Mouse (Mus musculus): Measurements from ENCODE around the gene Zdhhc17.
A peak's percentile ranks its signal among the peaks of the same experiment; 100 is the strongest.

Zdhhc17 gene

DNA sequence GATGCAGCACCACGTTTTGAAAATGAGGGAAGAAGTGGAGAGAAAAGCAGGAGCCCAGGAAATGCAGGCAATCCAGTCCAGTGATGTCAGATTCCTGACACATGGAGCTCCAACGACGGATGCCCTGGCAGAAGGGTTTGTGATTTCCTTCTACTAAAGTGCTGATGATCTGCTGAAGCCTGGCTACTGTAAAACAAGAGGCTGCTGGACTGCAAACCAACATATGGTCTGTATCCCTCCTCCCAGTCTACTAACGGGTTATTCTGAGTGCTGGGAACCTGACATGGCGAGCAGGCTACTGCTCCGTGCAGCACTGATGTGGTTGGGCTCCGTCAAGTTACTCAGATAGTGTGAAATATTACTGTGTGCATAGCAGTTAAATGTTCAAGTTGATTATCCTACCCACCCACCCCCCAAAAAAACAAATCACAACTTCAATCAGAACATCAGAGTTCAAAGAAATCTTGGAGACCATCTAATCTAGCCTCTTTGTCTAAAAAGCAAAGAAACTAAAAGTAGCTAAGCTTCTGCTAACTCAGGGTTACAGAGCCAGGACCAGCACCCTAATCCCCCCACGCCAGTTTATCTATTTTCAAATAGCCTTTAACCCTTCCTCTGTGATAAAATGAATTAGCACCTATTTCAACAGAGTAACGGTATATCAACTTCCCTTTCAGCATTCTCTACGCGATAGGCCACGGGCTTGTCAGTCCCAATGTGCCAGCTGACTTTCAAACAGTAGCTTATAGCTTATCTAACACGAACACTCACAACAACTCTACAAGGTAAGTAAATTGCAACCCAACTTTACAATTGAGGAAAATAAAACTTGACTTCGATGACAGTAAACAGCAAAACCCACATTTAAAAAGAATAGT lies 4.1 kb downstream of the Zdhhc17 start:
- DNase-seq (ENCODE audit: low spot score): no peak

DNA sequence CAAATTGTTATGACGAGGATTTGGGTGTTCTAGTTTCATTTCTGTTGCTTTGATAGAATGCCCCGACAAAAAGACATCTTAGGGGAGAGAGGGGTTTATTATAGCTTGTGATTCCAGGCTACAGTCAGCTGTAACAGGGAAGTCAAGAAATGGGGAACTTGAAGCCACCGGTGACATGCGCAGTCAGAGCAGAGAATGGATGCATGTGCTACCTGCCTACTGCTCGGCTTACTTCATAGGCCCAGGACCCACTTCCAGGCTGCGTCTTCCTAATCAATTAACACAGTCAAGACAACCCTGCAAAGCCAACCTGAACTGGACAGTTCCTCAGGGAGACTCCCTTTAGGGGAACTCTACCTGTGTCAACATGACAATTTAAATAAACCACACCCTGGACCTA lies 5.7 kb downstream of the Zdhhc17 start:
- DNase-seq (ENCODE audit: low spot score): no peak

DNA sequence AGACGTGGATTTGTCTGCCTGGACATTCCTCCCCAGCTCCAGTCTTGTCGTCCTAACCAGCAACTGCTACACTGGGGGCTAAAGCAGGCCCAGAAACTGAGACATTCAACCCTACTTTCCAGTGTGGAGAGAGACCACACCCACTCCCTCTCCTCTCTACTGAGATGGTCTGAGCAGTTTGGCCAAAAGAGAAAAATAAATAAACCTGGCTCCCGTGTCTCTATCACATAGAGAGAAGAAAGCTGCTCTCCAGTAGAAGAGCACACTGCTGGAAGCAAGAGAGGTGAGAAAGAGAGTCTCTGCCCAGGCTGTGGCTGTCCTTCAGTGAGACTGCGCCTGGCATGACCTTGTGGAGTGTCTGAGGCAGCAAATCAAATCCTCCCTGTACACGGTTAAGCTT lies 10.7 kb downstream of the Zdhhc17 start:
- DNase-seq (ENCODE audit: low spot score): no peak

DNA sequence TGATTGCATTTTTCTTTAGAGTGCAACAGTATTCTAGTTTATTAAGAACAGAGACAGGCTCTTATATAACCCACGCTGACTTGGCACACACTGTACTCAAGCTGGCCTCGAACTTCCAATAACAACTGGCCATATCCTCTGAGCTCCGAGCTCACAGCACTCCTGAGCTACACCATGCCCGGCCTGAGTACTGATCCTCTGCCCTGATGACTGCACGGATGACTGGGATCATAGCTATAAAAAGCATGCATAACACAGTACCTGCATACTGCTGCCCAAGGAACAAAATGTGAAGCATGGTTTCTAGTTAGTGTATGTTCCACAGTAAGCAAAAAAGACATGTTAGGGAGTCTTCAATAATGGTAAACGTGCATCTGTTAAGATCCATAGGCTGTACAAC lies 12.8 kb downstream of the Zdhhc17 start:
- DNase-seq (ENCODE audit: low spot score): no peak

DNA sequence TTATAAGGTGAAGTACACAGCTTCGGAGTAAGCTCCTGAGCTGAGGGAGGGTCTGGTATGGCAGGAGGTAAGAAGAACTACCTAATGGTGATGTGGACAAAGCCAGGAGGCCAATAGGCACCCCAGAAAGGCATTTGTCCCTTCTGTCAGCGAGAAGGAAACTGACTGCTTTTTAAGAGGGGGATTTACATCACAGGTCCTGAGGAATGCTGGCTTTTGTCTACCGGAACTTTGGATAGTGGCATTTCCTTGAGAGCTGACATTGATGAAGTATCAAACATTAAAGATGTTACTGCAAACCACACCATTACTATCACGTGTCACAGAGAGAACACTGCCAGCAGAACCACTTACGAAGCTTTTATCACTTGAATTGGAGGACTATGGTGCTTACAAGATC lies 15.2 kb downstream of the Zdhhc17 start:
- no peak for DNase-seq (ENCODE audit: low spot score)

DNA sequence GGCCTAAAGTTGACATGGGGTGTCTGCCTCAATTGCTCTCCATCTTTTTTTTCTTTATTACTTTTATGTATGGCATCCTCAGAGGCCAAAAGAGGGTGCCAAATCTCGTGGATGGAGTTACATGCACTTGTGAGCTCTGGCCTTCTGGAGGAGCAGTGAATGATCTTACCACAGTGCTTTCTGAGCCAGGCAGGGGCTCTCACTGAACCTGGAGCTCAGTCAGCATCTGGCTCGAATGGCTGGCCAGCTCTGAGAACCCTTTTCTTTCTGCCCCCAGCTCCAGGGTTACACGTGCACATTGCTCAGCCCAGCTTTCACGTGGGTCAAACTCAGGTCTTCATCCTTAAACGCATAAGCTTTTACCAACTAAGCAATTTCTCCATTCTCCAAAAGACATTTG lies 16.7 kb downstream of the Zdhhc17 start:
- no peak for DNase-seq (ENCODE audit: low spot score)

DNA sequence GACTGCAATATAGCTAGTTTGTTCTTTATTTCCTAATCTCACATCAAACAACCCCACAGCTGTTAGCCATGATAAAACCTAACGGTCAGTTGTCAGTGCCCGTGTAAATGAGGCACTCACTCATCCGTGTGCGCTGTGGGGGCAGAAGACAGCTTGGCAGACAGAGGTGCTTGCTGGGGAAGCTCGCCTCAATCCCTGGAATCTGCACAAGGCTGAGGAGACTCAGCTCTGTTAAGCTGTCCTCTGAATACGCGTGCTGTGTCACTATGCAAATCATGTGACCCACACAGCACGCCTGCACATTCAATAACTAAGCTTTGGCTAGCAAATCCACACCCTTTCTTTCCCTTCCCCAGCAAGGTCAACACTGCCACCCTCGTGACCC lies 17.9 kb downstream of the Zdhhc17 start:
- no peak for DNase-seq (ENCODE audit: low spot score)

DNA sequence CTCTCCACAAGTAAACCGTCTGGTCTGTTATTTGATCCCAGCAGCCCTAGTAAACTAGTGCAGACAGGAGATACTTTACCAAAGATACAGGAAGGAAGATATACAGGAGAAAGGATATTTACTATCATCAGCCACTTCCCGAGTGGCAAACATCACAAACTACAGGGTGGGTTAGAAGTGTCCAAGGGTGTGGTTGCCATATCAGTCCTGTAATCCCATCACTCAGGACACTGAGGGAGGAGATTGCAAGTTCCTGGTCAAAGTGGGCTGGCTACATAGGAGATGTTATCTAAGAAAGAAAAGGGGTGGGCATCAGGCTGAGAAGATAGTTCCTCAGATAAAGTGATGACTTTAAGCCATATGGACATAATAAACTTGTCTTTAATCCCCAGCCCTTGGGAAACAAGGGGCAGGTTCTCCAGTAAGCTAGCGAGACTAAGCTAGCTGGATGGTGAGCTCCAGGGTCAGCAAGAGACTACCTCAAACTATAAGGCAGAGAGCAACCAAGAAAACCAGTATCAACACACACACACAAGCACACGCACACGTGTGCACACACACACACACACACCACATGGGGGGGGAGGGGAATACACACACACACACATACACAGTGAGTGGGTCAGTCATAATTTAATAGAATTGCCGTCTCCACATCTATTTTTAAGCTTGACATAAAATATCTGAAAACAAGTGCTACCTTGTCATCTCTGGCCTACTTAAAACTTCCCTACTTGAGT lies 18.5 kb downstream of the Zdhhc17 start:
- no peak for DNase-seq (ENCODE audit: low spot score)

DNA sequence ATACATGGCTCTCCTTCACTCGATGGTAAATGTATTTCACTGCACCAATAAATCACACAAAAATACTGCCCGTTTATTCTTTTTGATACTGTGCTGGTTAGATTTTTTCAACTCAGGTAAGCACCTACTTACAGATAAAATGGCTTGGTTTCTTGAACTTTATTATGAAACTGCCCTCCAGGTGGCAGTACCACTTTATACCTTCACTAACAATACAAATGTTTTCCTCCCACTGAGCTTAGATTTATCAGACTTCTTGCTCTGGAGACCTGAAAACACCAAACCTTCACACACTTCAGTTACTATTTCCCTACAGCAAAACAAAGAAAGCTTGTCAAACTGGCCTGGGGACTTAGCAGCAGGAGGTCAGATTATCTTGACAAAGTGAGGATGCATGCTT lies 20.2 kb downstream of the Zdhhc17 start:
- DNase-seq (ENCODE audit: low spot score): peak; percentile 29

DNA sequence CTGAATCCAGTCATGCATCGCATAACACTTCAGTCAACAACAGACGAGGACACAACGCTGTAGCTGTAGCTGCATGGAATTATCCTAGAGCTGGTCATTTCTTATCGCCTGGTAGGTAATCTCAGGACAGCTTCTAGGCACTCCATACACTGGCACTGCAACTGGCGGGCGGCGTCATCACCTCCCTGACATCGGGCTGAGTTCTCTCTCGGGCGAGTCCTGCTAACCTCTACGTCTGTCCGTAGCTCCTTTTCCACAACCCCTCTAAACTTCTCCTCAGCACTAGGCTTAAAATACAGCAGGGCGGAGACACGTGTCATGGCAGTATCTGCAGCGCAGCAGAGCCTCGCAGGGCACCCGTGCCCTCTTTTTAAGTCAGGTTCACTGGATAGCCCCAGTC lies 23.3 kb downstream of the Zdhhc17 start:
- DNase-seq (ENCODE audit: low spot score): no peak

DNA sequence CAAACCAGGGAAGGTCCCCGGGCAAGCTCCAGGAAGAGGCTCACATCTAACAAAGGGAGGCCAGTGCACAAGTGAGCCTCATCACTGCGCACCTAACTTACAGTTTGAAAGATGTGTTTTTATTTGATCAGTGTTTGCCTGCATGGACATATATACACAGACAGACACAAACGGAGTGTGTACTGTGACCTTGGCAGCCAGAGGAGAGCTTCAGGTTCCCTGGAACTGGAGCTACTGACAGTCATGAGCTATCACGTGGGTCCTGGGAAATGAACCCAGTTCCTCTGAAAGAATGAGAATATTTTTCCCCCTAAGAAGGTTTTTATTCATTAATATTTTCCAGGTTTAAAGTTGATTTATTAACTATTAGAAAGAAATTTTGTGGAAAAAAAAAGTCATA lies 27.2 kb downstream of the Zdhhc17 start:
- no peak for DNase-seq (ENCODE audit: low spot score)

DNA sequence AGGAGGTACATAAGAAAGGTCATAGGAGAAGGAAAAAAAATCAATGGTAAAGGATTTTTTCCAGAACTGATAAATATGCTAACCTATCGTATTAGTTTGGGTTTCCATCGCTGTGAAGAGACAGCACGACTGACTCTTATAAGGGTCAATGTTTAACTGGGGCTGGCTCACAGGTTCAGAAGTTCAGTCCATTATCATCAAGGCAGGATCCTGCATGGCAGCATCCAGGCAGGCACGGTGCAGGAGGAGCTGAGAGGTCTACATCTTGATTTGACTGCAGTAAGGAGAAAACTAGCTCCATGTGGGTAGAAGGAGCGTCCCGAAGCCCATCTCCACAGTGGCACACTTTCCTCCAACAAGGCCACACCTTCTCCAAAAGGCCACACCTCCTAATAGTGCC lies 29.5 kb downstream of the Zdhhc17 start:
- DNase-seq (ENCODE audit: low spot score): no peak

DNA sequence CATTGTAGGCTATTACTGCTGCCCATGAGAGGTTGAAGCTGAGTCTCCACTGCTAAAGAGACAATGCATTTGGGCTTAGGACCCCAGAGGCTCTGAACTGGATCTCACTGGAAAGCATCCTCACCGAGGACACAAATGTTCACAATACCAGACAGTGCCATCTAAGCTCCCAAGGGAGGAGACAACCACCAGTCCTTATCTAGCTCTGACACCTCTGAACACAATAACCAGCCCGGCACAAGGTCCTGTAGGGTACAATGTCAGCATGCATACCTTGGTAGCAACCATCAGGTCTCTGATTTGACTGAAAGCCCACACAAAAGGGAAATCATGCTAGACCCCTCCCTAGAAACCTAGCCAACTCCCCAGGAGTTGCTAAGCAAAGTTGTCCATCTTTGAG lies 30.5 kb downstream of the Zdhhc17 start:
- DNase-seq (ENCODE audit: low spot score): no peak

DNA sequence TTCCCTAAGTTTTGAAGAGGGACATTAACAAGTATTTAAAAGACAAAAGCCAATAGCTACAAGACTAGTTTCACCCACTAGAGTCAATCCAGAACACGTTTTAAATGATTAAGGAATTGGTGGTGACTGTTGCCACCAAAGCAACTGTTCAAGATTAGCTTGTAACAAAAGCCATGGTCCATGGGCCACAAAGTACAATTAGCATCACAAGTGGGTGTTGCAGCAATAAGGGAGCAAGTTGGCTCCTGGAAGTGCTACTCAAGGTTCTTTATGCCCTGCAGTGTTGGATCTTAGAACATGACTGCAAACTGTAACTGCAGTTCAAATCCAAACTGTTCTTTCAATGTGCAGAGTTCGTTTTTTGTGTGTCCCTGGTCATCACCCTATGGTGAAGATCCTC lies 32.6 kb downstream of the Zdhhc17 start:
- no peak for DNase-seq (ENCODE audit: low spot score)

DNA sequence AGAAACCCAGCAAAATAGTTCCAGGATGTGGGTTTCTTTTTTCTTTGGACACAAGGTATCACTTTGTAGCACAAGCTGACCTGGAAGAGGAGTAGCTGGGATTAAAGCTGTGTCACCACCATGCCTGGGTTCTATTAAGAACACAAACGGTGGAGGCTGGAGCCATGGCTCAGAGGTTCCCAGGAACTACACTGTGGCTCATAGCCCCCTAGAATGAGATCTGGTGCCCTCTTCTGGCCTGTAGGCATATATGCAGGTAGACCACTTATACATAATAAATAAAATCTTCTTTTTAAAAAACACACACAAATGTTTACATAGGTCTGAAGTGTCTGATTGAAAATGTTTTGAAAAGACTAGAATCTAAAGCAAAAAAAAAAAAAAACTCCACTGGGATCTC lies 33.9 kb downstream of the Zdhhc17 start:
- peak; percentile 79 for DNase-seq (ENCODE audit: low spot score)

DNA sequence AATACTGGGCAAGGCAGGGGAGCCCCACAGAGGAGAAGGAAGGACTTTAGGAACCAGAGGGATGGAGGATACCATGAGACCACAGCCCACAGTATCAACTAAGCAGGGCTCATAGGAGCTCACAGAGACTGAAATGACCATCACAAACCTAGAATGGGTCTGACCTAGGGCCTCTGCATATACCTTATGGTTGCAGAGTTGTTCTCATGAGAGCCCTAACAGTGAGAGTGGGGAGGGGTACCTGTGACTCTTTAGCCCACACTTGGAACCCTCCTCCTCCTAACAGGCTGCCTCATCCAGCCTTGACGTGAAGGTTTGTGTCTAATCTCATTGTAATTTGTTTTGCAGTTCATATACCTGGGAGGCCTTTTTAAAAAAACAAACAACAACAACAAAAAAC lies 35.1 kb downstream of the Zdhhc17 start:
- no peak for DNase-seq (ENCODE audit: low spot score)

DNA sequence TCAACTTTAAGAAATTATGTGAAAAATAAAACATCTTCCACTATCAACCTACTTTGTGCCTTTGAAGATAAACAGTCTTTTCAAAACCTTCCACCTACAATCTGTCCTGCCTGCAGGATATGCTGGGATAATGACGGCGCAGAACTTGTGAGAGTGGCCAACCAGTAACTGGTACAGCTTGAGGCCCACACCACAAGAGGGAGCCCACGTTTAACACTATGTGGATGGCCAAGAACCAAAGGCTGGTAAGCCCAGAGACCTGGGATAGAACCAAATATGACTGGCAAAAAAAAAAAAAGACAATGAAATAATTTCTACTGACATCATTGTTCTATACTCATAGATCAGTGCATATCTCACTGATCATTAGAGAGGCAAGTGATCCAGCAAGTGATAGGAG lies 35.5 kb downstream of the Zdhhc17 start:
- peak; percentile 80 for DNase-seq (ENCODE audit: low spot score)

DNA sequence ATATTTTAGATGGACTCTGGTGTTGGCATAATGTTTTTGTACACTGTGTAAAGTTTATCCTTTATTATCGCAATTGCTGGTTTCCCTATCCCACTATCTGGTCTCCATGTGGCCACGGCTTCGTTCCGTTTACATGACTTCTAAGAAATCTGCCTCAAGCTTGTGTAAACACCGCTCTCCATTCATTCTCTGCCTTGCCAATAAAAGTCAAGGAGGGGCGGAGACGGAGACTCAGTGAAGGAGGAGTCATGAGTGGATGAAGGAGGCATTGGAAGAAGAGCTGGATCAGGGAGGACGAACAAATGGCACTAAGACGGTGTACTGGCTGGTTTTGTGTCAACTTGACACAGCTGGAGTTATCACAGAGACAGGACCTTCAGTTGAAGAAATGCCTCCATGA lies 37.9 kb downstream of the Zdhhc17 start:
- no peak for DNase-seq (ENCODE audit: low spot score)

DNA sequence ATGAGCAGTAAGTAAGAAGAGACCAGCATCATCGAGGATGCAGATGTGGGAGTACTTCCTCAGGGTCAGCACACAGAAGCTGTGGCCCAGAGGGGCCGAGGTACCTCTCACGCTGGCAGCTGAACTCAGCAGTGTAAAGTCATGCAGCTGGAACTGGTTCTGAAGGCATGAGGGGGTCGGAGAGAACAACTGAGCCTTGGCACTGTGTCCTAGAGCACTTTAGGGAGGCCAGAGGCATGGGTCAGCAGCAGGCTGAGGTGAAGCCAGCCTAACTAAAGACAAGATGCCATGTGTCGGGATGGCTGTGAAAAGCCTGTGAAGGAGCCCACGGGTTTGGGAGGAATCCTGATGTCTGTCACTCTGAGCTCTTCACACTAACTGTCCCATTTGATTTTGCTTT lies 38.5 kb downstream of the Zdhhc17 start:
- no peak for DNase-seq (ENCODE audit: low spot score)

DNA sequence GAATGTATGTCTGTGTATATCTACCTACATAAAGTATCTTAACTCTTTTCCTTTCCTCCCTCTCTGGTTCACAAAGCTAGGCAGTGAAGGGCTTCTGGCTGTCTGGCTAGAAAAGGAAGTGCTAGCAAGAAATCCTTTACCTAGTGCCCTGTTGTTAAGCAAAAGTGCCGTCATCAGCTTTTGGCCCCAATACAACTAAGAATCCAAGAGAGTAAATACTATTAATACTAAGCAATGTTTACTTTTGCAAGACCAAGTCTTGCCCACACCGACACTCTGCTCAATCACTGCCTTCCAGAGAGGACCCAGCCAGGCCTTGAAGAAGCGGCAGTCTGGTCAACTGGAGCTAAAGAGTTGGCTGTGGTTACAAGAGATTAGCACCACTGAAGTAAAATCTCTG lies 38.9 kb downstream of the Zdhhc17 start:
- DNase-seq (ENCODE audit: low spot score): no peak

DNA sequence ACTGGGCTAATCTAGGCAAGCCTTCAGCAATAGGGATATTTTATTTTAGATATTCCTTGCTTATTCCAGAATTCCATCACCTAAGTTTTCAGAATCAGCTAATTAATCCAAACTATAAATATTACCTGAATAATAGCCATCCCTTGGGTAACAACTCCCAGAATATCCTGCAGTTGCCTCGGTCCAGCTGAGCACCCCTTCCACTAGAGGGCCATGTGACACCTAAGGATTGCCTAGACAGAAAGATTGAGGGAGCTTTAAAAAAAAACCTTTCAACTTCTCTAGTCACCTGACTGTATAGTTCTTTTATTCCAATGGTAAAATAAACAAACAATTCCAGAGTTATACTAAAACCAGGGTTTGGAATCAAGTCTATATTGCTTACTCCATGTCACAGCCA lies 47.8 kb downstream of the Zdhhc17 start:
- no peak for DNase-seq (ENCODE audit: low spot score)

DNA sequence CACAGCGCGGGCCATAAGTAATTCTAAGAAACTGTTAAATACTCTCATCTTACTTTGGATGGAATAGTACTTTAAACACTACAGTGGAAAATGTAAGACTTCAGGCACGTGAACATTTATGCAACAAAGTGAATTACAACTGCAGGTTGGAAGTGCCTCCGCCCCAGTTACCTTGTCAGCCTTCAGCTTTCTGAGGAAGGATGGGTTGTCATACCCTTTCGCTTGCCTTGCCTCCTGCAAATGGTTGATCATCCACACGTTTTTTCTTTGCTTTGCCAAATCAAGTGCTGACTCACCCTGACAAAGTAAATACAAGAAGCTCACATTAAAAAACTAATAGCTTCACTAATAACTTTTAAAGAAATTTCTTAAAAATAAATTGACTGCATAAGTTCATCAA lies 49.1 kb downstream of the Zdhhc17 start:
- DNase-seq (ENCODE audit: low spot score): no peak

DNA sequence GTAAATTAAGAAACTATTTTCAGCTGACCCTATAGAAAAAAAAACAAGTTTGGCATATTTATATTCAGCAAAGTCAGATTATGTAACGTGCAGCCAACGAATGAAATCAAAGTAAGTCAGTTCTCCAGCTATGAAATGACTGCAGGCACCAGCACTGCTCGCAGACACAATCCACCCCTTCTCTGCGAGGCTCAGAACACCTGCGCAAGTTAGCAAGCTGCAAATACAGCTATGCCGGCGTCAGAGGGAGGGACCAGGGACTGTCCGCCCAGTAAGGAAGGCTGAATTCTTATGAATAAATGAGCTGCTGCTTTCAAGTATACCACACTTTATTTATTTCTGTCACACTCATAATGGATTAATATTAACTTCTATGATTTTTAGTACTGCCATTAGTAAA lies 50.2 kb downstream of the Zdhhc17 start:
- no peak for DNase-seq (ENCODE audit: low spot score)

DNA sequence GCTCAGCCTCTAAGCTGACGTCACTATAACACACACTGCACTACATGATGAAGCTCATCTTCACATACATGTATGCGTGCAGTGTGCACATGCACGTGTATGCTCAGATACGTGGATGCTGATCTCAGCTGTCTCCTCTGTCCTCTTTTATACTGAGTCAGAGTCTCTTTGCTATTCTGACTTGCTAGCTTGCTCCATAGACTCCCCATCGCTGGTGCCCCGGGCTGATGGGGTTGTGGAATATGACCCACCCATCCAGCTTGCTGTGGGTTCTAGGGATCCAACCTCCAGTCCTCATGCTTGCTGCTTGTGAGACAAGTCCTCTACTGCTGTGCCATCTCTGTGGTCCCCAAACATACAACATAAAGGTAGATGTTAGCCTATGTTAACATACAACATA lies 51.1 kb downstream of the Zdhhc17 start:
- no peak for DNase-seq (ENCODE audit: low spot score)

Data from embryo, embryonic 10 days (tissue).